Mouse (Mus musculus): ENCODE results near the gene Rgcc. TPM values are rescaled to one million over a fixed set of nuclear protein-coding genes. Genes with fewer than 3 reads are reported as not detected.

Rgcc gene
- polyA plus RNA-seq, 1 experiment from 2014 or later = 44.4 TPM

DNA sequence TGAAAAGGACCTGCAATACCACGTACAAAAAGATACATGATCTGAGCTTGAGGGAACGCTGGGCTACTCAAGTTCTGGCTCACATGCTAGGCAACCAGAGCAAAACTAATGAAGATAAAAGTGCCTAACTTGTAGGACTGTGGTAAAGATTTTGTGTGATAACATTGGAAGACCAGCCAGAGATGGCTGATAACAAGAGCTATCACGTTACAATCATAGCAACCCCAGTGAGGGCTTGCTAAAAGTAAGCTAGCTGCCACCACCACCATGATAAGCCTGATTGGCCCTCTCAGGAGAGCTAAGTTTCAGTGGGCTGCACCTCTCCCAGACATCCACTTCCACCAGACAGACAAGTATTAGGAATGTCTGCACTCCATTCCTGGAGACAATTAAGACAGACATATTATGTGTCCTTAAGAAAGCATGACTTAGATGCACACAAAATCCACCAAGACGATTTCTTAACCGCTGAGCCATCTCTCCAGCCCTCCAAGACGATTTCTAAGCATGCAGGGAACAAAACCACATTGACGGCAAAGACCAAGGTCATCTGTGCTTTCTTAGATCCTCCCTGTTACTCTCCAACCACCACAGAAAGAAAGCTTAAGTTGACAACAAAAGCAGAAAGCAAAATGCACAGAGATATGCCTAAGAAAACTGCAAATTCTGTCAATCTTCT lies 3.0 kb downstream of the Rgcc start:
- no peaks in the 10 kb centered on the region for H3K36me3 ChIP-seq
- no peaks in the 10 kb centered on the region for H3K9me3 ChIP-seq
- no peak overlapping the region for H3K4me2 ChIP-seq (replicated peaks)
- H3K27ac ChIP-seq = no peak overlapping the region
- no peak overlapping the region for H3K4me3 ChIP-seq (replicated peaks)
- H3K4me1 ChIP-seq (replicated peaks) = peaks cover 9% of the 10 kb centered on the region
- no peak for ATAC-seq
- no peaks in the 10 kb centered on the region for H3K27me3 ChIP-seq (replicated peaks)
- H3K9ac ChIP-seq = no peak overlapping the region
- WGBS = 71% methylated on average over 7 of the region's 7 CpGs

DNA sequence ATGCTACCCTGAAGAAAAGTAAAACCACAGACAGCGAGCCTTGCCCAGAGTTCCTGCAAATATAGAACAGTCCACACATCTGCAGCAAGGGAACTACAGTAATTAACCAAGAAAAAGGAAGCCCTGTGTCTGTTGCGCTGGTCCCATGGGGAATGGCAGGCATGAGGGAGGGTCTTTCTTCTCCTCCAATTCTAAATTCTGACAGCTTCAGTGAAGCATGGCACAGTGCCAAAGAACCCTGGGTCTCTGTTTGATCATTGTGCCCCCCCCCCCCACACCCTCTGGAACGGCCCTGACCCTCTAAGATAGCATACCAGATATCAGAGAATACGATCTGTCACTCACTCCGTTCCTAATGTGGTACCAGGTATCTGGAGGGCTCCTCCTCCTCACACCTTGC lies 4.6 kb downstream of the Rgcc start:
- ATAC-seq = no peak
- Histone ChIP-seq H3K27me3 (replicated peaks) (no peaks in the 10 kb centered on the region), H3K4me1 (replicated peaks) (peaks cover 9% of the 10 kb centered on the region), H3K4me3 (replicated peaks) (no peak overlapping the region), H3K27ac (no peak overlapping the region), H3K4me2 (replicated peaks) (no peak overlapping the region), H3K9ac (no peak overlapping the region), H3K36me3 (no peaks in the 10 kb centered on the region), H3K9me3 (no peaks in the 10 kb centered on the region)
- WGBS = 48% methylated on average over 5 of the region's 5 CpGs

DNA sequence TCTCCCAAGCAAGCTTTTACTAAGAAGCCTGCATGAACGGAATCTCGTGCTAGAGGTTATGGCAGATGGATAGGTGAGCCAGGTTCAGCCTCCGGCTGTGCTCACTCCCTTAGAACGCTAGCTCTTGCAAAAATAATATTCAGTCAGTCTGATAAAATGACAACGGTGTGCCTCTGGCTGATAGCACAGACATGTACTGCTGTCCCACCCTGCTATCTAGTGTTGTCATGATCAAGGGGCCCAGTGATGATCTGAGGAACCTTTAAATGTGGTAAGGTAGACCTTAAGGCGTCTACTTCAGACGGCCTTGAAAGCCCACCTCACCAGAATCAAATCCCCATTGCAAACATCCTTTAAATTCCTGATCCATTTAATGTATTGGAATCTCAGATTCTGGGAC lies 5.2 kb downstream of the Rgcc start:
- H3K4me2 ChIP-seq (replicated peaks) = no peak overlapping the region
- 77% methylated on average over 7 of the region's 7 CpGs for WGBS
- H3K27me3 ChIP-seq (replicated peaks) = no peaks in the 10 kb centered on the region
- H3K9me3 ChIP-seq = no peaks in the 10 kb centered on the region
- no peaks in the 10 kb centered on the region for H3K36me3 ChIP-seq
- no peak overlapping the region for H3K4me3 ChIP-seq (replicated peaks)
- no peak overlapping the region for H3K27ac ChIP-seq
- H3K4me1 ChIP-seq (replicated peaks) = peaks cover 8% of the 10 kb centered on the region
- ATAC-seq = no peak
- no peak overlapping the region for H3K9ac ChIP-seq

DNA sequence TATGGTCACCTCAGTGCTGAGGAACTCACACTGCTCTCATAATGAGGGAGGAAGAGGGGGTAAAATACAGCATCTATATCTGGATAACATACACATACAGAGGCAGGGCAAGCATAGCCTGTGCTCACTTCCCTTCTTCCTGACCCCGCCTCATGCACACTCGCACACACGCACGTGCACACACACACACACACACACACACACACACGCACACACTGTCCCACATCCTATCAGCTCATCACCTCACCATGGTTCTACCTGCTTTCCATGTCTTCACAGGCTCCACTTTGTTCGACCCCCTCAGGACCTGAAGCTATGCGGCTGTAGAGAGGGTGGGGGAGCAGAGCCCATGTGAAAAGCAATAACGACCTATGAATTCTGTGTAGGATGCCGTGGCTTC lies 5.9 kb downstream of the Rgcc start:
- no peak overlapping the region for H3K27ac ChIP-seq
- ATAC-seq = no peak
- H3K4me2 ChIP-seq (replicated peaks) = no peak overlapping the region
- no peak overlapping the region for H3K9ac ChIP-seq
- H3K4me1 ChIP-seq (replicated peaks) = peaks cover 4% of the 10 kb centered on the region
- 89% methylated on average over 9 of the region's 9 CpGs for WGBS
- H3K36me3 ChIP-seq = no peaks in the 10 kb centered on the region
- no peak overlapping the region for H3K4me3 ChIP-seq (replicated peaks)
- no peaks in the 10 kb centered on the region for H3K9me3 ChIP-seq
- H3K27me3 ChIP-seq (replicated peaks) = no peaks in the 10 kb centered on the region

DNA sequence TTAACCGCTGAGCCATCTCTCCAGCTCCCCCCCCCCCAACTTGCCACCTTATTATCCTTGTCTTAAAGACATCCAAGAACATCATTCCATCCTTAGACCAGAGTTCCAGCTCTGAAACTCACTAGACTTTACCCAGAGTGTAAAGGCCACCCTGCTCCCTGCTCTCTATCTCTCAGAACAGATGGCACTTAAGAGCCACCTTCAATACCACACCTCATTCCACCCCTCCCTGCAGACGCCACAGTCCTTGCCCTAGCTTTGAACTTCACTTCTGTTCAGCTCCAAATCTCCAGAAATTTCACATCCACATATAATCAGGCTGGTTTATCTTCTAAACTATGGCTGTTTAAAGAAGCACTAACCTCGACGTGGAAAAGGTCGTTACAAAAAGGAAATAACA lies 6.5 kb downstream of the Rgcc start:
- Histone ChIP-seq H3K4me3 (replicated peaks) (no peak overlapping the region), H3K27ac (no peak overlapping the region), H3K9me3 (no peaks in the 10 kb centered on the region), H3K4me2 (replicated peaks) (no peak overlapping the region), H3K27me3 (replicated peaks) (no peaks in the 10 kb centered on the region), H3K9ac (no peak overlapping the region), H3K36me3 (no peaks in the 10 kb centered on the region), H3K4me1 (replicated peaks) (peaks cover under 1% of the 10 kb centered on the region; the same call in 1 of the 2 replicates)
- peak; percentile 65; the same call in 1 of the 2 replicates for ATAC-seq
- 50% methylated on average over 5 of the region's 5 CpGs for WGBS

DNA sequence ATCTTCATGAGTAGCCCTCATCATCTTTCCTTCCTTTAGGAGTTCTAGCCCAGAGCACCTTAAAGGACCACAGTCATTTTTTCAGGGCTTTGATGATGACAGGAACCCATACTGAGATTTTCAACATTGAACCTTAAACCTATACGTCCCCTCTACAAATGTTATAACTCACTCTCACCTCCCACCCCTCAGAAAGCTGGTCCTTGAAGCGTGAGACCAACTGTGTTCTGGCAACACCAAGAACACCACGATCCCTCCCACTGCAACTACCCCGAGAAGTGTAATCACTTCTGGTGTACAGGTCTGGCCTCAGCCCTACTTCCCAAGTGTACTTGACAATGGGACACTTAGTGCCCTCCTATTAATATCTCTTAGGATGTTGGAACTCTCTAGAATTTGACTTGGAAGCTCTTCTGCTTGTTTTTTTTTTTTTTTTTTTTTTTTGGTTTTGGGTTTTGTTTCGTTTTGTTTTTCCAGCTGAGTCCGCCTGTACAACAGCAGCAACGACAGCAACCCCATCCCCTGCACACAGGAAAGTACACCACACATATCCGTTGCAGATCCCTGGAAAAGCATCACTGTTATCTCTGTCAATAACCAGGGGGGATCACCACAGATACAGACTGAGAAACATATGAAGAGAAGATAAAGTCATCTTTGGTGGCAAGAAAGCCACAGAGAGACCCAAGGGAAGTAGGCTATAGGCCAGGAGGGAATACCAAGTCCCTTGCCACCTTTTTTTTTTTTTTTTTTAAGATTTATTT lies 7.2 kb downstream of the Rgcc start:
- WGBS = 77% methylated on average over 8 of the region's 8 CpGs
- Histone ChIP-seq H3K4me3 (replicated peaks) (no peak overlapping the region), H3K27me3 (replicated peaks) (no peaks in the 10 kb centered on the region), H3K9me3 (no peaks in the 10 kb centered on the region), H3K27ac (no peak overlapping the region), H3K4me1 (replicated peaks) (peaks cover 3% of the 10 kb centered on the region; the same call in 1 of the 2 replicates), H3K9ac (no peak overlapping the region), H3K36me3 (no peaks in the 10 kb centered on the region), H3K4me2 (replicated peaks) (no peak overlapping the region)
- ATAC-seq = no peak

DNA sequence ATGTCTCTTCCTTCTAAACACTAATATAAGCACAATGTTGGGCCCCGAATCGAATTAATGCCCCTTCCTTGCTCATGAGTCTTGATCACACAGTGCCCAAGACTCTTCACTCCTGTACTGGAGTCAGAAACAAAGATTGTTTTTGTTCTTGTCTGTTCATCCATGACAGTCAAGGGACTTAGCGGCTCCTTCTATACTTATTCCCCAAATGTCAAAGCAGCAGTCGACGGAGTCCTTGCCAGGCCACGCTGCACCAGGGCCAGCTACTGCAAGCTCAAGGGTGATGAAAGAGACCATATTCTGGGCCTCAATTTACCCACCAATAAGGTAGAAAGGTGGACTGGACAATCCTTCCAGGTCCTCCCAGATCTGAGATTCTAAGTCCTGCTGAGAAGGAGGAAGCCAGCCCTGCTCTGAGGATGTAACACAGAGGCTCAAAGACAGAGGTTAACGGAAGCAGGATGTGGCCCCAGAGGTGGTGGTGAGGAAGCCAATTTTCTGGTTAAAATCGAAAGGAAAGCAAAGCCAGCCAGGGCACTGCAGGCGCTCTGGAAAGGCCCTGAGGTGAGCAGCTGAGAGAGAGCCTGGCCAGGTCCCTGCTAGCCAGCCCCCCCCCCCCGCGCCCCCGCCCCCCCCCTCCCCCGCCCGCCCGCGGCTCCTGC lies 8.2 kb downstream of the Rgcc start:
- H3K27me3 ChIP-seq (replicated peaks) = no peaks in the 10 kb centered on the region
- H3K4me3 ChIP-seq (replicated peaks) = no peak overlapping the region
- H3K9me3 ChIP-seq = no peaks in the 10 kb centered on the region
- peak overlapping the region; percentile 39; the same call in 1 of the 2 replicates for H3K4me2 ChIP-seq (replicated peaks)
- H3K9ac ChIP-seq = no peak overlapping the region
- ATAC-seq = 0 out of 2 replicates have a peak, but pooled peaks have one; percentile 8
- H3K27ac ChIP-seq = no peak overlapping the region
- peaks cover 3% of the 10 kb centered on the region; the same call in 1 of the 2 replicates for H3K4me1 ChIP-seq (replicated peaks)
- WGBS = 59% methylated on average over 9 of the region's 16 CpGs
- H3K36me3 ChIP-seq = no peaks in the 10 kb centered on the region

DNA sequence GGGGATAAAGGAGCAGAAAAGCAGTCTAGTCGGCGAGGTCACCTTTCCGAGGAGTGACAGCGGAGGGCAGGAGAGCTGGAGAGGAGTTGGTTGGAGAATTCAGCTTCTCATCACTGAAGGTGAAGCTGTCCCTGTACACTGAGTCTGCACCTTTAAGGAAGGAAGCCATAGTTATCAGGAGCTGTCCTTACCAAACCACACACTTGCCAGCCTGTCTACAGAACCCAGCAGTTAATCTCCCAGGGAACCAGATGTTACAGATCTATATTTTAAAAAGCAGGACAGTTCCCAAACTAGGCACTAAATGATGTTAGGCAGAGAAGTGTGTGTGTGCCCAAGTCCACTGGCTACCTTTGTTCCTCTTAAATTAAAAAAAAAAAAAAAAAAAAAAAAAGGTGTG lies 9.8 kb downstream of the Rgcc start:
- Histone ChIP-seq H3K36me3 (no peaks in the 10 kb centered on the region), H3K9ac (no peak overlapping the region), H3K9me3 (no peaks in the 10 kb centered on the region), H3K27ac (no peak overlapping the region), H3K4me3 (replicated peaks) (no peak overlapping the region), H3K4me1 (replicated peaks) (peaks cover 3% of the 10 kb centered on the region; the same call in 1 of the 2 replicates), H3K4me2 (replicated peaks) (no peak overlapping the region), H3K27me3 (replicated peaks) (no peaks in the 10 kb centered on the region)
- 91% methylated on average over 4 of the region's 4 CpGs for WGBS
- no peak for ATAC-seq

DNA sequence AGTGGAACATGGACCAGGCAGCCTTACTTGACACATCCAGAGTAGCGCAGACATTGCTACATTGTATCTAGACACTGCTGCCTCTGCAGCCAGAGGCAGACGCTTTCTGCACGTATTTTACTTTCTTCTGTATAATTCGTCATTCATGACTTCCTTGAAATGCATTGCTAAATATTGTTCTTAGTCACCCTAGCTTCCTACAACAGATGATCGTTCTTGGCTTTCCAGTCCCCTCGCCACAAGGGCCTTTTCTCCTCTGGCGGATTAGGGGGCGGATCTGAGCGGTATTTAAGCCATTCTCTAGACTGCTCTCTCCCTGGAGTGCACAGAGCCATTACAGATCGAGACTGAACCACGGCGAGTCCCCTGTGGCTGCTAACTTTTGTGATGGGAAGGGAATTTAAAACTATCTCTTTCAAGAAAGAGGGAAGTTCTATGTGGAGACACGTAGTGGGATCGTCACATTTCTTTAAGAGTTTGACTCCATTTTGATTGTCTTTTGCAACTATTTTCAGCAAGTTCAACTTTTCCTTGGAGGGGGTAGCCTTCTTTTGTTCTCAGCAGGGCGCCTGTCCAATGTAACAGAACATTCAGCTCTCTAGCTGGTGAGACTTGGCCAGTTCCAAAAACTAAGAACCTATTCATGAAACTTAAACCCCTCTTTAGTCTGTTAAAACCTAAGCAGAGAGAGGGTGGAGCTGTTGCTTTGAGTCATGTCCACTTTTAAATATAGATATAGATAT lies 10.6 kb downstream of the Rgcc start:
- H3K36me3 ChIP-seq = no peaks in the 10 kb centered on the region
- no peaks in the 10 kb centered on the region for H3K9me3 ChIP-seq
- WGBS = 38% methylated on average over 15 of the region's 15 CpGs
- H3K9ac ChIP-seq = no peak overlapping the region
- ATAC-seq = no peak
- no peak overlapping the region for H3K4me2 ChIP-seq (replicated peaks)
- peaks cover 3% of the 10 kb centered on the region; the same call in 1 of the 2 replicates for H3K4me1 ChIP-seq (replicated peaks)
- no peak overlapping the region for H3K4me3 ChIP-seq (replicated peaks)
- H3K27me3 ChIP-seq (replicated peaks) = no peaks in the 10 kb centered on the region
- 0 out of 2 replicates have a peak overlapping the region, but pooled peaks have one; percentile 11 for H3K27ac ChIP-seq

DNA sequence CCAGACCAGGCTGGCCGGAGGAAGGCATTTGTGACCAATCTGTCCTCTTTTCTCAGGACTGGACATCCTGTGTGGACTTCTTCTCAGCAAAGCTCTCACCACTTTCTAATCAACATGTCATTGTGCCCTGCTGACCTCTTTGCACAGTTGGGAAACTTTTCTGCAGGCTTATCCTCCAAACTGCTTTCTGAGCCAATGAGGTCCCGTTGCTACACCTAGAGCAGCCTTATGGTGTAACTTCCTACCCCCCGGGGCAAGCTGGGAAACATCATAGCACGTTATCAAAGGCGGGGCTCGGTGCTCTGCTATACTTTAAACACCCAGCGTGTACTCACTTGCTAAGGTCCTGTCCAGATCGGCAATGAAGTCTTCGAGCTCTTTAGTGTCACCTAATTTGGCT lies 11.5 kb downstream of the Rgcc start:
- Histone ChIP-seq H3K9ac (no peak overlapping the region), H3K9me3 (no peaks in the 10 kb centered on the region), H3K27ac (no peak overlapping the region), H3K36me3 (no peaks in the 10 kb centered on the region), H3K4me1 (replicated peaks) (peaks cover 3% of the 10 kb centered on the region; the same call in 1 of the 2 replicates), H3K4me2 (replicated peaks) (no peak overlapping the region), H3K4me3 (replicated peaks) (no peak overlapping the region), H3K27me3 (replicated peaks) (no peaks in the 10 kb centered on the region)
- 38% methylated on average over 9 of the region's 9 CpGs for WGBS
- ATAC-seq = no peak

DNA sequence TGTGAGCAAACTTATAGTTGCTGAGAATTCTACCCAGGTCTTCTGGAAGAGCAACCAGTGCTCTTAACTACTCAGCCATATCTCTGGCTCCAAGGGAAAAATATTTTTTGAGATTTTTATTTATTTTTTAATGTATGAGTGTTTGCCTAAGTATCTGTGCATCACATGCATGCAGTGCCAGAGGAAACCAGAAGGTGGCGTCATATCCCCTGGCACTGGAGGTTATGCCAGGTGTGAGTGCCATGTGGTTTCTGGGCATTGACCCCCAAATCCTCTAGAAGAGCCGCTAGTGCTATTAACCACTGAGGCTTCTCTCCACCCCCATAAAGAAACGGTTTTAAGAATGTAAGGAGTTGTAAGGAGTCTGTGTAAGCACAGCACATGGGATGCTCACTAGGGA lies 13.2 kb downstream of the Rgcc start:
- Histone ChIP-seq H3K27me3 (replicated peaks) (no peaks in the 10 kb centered on the region), H3K36me3 (no peaks in the 10 kb centered on the region), H3K4me1 (replicated peaks) (peaks cover 3% of the 10 kb centered on the region; the same call in 1 of the 2 replicates), H3K27ac (no peak overlapping the region), H3K4me3 (replicated peaks) (no peak overlapping the region), H3K9ac (no peak overlapping the region), H3K4me2 (replicated peaks) (no peak overlapping the region), H3K9me3 (no peaks in the 10 kb centered on the region)
- no peak for ATAC-seq
- WGBS = 74% methylated on average over 3 of the region's 3 CpGs

Measured in intestine, embryonic 15.5 days (tissue).